Mouse (Mus musculus): ENCODE measurements at regions not wholly inside any gene's neighbourhood (a gene's known extent, or its start where the extent isn't known, plus 50 kb on each side); places are given as distances from the start of the nearest gene placed in this dataset.

- peak in 1 of 2 experiments; percentile 11 for DNase-seq (ENCODE audit: low spot score in 2 of 2)
These were observed 1161.5 kb upstream of the Apob start for GRCm38 (mm10) chr12:6815775-6816577.

DNA sequence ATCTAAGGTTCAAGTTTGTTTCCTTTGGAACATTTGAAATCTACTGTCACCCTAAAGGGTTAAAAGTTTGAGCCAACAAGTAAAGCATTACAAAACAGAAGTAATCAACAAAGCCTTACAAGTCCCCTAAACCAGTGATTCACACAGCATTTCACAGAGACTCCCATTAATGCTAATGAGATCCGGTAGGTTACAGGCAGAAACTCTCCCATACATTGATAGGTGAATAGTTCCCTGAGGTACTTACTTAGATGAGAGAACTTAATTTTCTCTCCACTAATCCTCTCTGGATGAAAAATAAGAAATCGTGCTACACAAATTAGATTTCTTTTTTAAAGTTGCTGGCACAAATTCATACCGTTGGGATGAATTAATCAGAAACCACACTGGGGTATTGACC lies 1144.5 kb upstream of the Apob start:
- no peak for DNase-seq (ENCODE audit: low spot score in 2 of 2)

- no peak for DNase-seq (ENCODE audit: low spot score in 2 of 2)
These were observed 1139.9 kb upstream of the Apob start for GRCm38 (mm10) chr12:6837581-6837980.

DNA sequence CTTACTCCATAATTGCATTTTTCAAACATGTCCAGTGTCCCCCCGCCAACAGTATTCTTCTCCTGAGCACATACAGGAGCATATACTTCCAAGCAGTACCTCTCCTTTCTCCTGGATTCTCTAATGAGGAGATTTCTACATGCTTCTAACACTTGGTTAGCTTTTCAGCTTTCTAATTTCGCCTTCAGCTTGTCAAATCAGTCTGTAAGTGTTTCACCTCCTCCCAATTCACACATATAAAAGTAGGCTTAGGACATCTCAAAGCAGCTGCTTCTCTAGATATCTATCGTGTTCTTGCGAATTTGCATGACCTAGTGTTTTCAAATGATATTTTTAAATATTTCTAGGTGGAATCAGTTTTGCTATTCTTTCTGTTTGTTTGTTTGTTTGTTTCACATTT lies 1129.0 kb upstream of the Apob start:
- DNase-seq (ENCODE audit: low spot score in 2 of 2): peak in 1 of 2 experiments; percentile 27

DNA sequence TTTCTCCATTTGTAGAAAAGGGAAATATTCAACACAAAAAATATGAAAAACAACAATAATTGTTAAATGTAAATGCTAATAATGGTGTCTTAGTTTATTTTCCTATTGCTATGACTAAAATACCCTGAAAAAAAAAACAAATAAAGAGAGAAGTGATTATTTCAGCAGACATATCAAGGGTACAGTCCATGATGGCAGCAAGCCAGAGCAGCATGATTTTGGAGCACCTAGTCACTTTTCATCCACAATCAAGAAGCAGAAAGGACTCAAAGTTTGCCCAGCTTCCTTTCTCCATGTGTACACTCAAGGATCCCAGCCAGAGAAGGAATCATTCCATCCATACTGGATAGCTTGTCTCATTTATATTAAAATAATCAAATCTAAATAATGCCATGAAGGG lies 1111.5 kb upstream of the Apob start:
- DNase-seq (ENCODE audit: low spot score in 2 of 2): no peak

Measured in frontal cortex, postnatal 36 days (tissue).